Mouse (Mus musculus) brain, embryonic 14.5 days (tissue): ENCODE measurements around the gene Alox5ap.

ENCODE experiments used
- CTCF ChIP-seq: fragments of 200-500 bp; IDR thresholded peaks from 2 replicates; pipeline ENCODE4 v1.5.1; 2012; ENCODE audit warnings: inconsistent platforms, mild to moderate bottlenecking, moderate library complexity, borderline replicate concordance; ENCODE audit not compliant: insufficient read depth, insufficient read length; ENCODE audit errors: extremely low read depth
- POLR2A ChIP-seq: fragments of 200-500 bp; IDR thresholded peaks from 2 replicates; pipeline ENCODE4 v1.6.1; 2012; ENCODE audit warnings: mild to moderate bottlenecking, inconsistent platforms, borderline replicate concordance; ENCODE audit not compliant: poor library complexity, insufficient read depth, insufficient read length, severe bottlenecking; ENCODE audit errors: extremely low read depth

- TF ChIP-seq POLR2A = no peak
- no peak for TF ChIP-seq CTCF
These were observed at the start of gene Alox5ap for GRCm38 (mm10) chr5:149264405-149264804.
